Mouse (Mus musculus): ENCODE data around the gene Adgre1. TPM values are rescaled to one million over a fixed set of nuclear protein-coding genes. Genes with fewer than 3 reads are reported as not detected.
"Not testable (repeated sequence)": the region's sequence is repeated elsewhere in the genome, so short reads cannot be mapped to it uniquely, and the experiment has no call there.

Gene Adgre1
- polyA plus RNA-seq (2014; fragmentation: Nextera tagmentation; extraction: Ambion mirVana) = 6.5 and 6.6 TPM in 2 replicates

DNA sequence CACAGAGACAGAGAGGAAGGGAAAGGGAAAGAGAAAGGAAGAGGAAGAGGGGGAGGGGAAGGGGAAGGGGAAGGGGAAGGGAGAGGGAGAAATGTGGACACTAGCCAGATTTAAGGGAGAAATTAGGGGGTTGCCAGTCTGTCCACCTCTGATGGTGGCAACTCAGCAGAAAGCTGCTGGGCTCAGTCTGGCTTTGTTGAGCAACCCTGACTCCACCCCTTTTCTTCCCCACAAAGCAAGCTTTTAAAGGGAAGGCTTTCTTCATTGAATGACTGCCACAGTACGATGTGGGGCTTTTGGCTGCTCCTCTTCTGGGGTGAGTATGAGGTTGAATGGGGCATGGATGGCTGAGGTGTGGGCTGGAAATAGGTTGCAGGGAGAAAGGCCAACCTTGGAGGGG, at the start of gene Adgre1:
Adgre1 (plus strand) TSS at position 251 of the 400 bp plus-strand sequence.
- Histone ChIP-seq H3K27me3 (ENCODE audit: control insufficient read depth, insufficient read depth, low read length) (no peaks in the 10 kb centered on the region), H3K36me3 (ENCODE audit: control insufficient read depth, insufficient read depth, low read length) (no peaks in the 10 kb centered on the region), H3K27ac (ENCODE audit: low read length) (no peak within 1 kb of the TSS), H3K4me2 (replicated peaks; ENCODE audit: low read depth, low read length) (no peak within 1 kb of the TSS), H3K4me1 (ENCODE audit: control insufficient read depth, insufficient read depth, low read length) (no peaks in the 10 kb centered on the region), H3K9ac (replicated peaks; ENCODE audit: low read depth, low read length) (no peak within 1 kb of the TSS), H3K4me3 (ENCODE audit: low read depth, low read length) (no peak within 1 kb of the TSS), H3K9me3 (ENCODE audit: control insufficient read depth, low read depth, low read length) (no peaks in the 10 kb centered on the region)
- ATAC-seq (ENCODE audit: insufficient number of reproducible peaks, insufficient read depth, low FRiP score, low read depth) = no peak
- 22% methylated on average over 1 of the region's 1 CpGs for WGBS

DNA sequence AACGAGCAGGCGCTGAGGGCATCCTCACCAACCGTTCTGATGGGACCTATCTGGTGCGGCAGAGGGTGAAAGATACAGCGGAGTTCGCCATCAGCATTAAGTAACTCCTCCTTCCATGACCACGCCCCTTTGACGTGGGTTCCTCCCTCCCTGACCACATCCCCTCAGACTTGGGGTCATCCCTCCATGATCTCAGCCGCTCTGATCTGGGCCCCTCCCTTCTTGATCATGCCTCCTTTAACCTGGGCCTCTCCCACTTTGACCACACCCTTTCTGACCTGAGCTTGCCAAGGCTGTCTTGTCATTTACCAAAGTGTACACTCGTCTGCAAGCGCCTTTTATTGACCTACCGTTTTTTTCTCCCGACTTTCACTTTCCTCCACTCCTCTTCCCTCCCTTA, 46.7 kb upstream of the Adgre1 start:
- peak; percentile 53; the same call in 1 of the 2 replicates for ATAC-seq (ENCODE audit: insufficient number of reproducible peaks, insufficient read depth, low FRiP score, low read depth)
- Histone ChIP-seq H3K9ac (replicated peaks; ENCODE audit: low read depth, low read length) (no peak overlapping the region), H3K4me1 (ENCODE audit: control insufficient read depth, insufficient read depth, low read length) (no peaks in the 10 kb centered on the region), H3K4me3 (ENCODE audit: low read depth, low read length) (no peak overlapping the region), H3K4me2 (replicated peaks; ENCODE audit: low read depth, low read length) (no peak overlapping the region), H3K27ac (ENCODE audit: low read length) (no peak overlapping the region), H3K9me3 (ENCODE audit: control insufficient read depth, low read depth, low read length) (no peaks in the 10 kb centered on the region), H3K27me3 (ENCODE audit: control insufficient read depth, insufficient read depth, low read length) (no peaks in the 10 kb centered on the region), H3K36me3 (ENCODE audit: control insufficient read depth, insufficient read depth, low read length) (no peaks in the 10 kb centered on the region)
- WGBS = 27% methylated on average over 13 of the region's 13 CpGs

DNA sequence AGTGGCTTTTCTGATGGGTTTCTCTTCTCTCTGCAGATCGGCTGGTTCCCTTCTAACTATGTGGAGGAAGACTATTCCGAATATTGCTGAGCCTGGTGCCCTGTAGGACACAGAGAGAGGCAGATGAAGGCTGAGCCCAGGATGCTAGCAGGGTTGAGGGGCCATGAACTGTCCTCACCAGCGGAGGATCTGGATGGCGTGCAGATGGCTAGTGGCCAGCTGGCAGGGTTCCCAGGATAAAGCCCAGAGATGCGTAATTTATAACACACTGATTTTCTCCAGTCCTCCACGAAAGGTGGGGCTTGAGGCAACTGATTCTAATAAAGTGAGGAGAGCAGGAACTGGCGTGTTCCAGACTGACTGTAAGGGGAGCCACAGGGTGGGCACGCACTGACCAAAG, 30.9 kb upstream of the Adgre1 start:
- Histone ChIP-seq H3K27ac (ENCODE audit: low read length) (no peak overlapping the region), H3K9ac (replicated peaks; ENCODE audit: low read depth, low read length) (no peak overlapping the region), H3K4me2 (replicated peaks; ENCODE audit: low read depth, low read length) (no peak overlapping the region), H3K4me3 (ENCODE audit: low read depth, low read length) (no peak overlapping the region), H3K27me3 (ENCODE audit: control insufficient read depth, insufficient read depth, low read length) (no peaks in the 10 kb centered on the region), H3K4me1 (ENCODE audit: control insufficient read depth, insufficient read depth, low read length) (no peaks in the 10 kb centered on the region), H3K9me3 (ENCODE audit: control insufficient read depth, low read depth, low read length) (no peaks in the 10 kb centered on the region), H3K36me3 (ENCODE audit: control insufficient read depth, insufficient read depth, low read length) (no peaks in the 10 kb centered on the region)
- ATAC-seq (ENCODE audit: insufficient number of reproducible peaks, insufficient read depth, low FRiP score, low read depth) = 0 out of 2 replicates have a peak, but pooled peaks have one; percentile 17
- 46% methylated on average over 8 of the region's 8 CpGs for WGBS

DNA sequence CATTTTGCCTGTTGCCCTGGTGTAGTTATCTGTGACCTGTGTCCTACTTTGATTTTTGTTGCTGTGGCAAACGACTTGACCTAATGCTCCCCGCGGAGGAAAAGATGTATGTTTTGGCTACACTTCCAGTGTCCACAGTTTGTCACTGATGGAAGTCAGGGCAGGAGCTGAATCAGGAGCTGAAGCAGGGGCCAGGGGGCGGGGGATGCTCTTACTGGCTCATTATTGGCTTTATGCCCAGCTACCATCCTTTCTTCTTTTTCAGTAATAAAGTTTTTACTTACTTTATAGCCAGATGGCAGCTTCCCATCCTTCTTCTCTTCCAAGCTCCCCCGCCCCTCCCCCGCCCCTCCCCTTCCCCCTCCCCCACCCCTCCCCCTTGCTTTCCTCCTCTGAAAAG, 29.5 kb upstream of the Adgre1 start:
- Histone ChIP-seq H3K36me3 (ENCODE audit: control insufficient read depth, insufficient read depth, low read length) (no peaks in the 10 kb centered on the region), H3K9me3 (ENCODE audit: control insufficient read depth, low read depth, low read length) (no peaks in the 10 kb centered on the region), H3K9ac (replicated peaks; ENCODE audit: low read depth, low read length) (no peak overlapping the region), H3K4me2 (replicated peaks; ENCODE audit: low read depth, low read length) (no peak overlapping the region), H3K27ac (ENCODE audit: low read length) (no peak overlapping the region), H3K27me3 (ENCODE audit: control insufficient read depth, insufficient read depth, low read length) (no peaks in the 10 kb centered on the region), H3K4me1 (ENCODE audit: control insufficient read depth, insufficient read depth, low read length) (no peaks in the 10 kb centered on the region), H3K4me3 (ENCODE audit: low read depth, low read length) (no peak overlapping the region)
- ATAC-seq (ENCODE audit: insufficient number of reproducible peaks, insufficient read depth, low FRiP score, low read depth) = no peak
- WGBS = 43% methylated on average over 5 of the region's 6 CpGs

DNA sequence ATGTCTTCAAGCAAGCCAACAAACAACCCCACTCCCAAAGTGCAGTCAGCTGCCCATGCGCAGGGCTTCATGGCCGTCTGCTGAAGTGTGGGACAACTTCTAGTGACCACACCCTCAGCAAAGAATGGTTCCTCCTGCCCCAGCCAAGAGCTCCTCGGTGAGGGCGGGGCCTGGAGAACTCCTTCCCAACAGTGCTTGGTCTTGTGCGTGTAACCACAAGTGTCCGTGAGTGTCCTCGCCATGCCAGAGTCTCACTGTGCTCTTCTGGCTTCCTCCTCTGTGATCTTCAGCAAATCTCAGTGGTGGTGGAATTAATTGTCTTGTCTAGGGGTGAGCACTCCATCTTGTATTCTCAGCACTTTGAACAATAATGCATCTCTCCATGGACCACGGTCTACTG, 27.5 kb upstream of the Adgre1 start:
- no peaks in the 10 kb centered on the region for H3K9me3 ChIP-seq (ENCODE audit: control insufficient read depth, low read depth, low read length)
- no peaks in the 10 kb centered on the region for H3K4me1 ChIP-seq (ENCODE audit: control insufficient read depth, insufficient read depth, low read length)
- no peak overlapping the region for H3K4me3 ChIP-seq (ENCODE audit: low read depth, low read length)
- H3K4me2 ChIP-seq (replicated peaks; ENCODE audit: low read depth, low read length) = no peak overlapping the region
- ATAC-seq (ENCODE audit: insufficient number of reproducible peaks, insufficient read depth, low FRiP score, low read depth) = no peak
- no peak overlapping the region for H3K27ac ChIP-seq (ENCODE audit: low read length)
- H3K9ac ChIP-seq (replicated peaks; ENCODE audit: low read depth, low read length) = no peak overlapping the region
- H3K36me3 ChIP-seq (ENCODE audit: control insufficient read depth, insufficient read depth, low read length) = no peaks in the 10 kb centered on the region
- H3K27me3 ChIP-seq (ENCODE audit: control insufficient read depth, insufficient read depth, low read length) = no peaks in the 10 kb centered on the region
- WGBS = 84% methylated on average over 8 of the region's 8 CpGs

DNA sequence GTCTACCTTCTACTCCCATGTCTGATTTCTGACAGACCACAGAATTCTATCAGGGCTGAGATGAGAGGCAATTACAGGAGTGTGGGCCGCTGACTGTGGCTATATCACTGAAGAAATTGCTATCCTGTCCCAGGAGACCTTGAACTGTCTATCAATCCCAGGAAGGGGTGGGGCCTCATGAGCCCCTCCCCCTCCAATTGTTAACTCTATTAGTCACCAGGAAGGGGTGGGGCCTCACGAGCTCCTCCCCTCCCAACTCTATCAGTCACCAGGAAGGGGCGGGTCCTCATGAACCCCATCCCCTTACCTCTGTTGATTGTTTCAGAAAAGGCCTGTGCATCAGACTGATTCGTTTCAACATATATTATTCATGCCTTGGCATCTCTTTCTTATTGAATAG, 26.2 kb upstream of the Adgre1 start:
- no peaks in the 10 kb centered on the region for H3K9me3 ChIP-seq (ENCODE audit: control insufficient read depth, low read depth, low read length)
- H3K4me3 ChIP-seq (ENCODE audit: low read depth, low read length) = no peak overlapping the region
- H3K27me3 ChIP-seq (ENCODE audit: control insufficient read depth, insufficient read depth, low read length) = no peaks in the 10 kb centered on the region
- no peaks in the 10 kb centered on the region for H3K4me1 ChIP-seq (ENCODE audit: control insufficient read depth, insufficient read depth, low read length)
- 83% methylated on average over 4 of the region's 4 CpGs for WGBS
- H3K36me3 ChIP-seq (ENCODE audit: control insufficient read depth, insufficient read depth, low read length) = no peaks in the 10 kb centered on the region
- H3K9ac ChIP-seq (replicated peaks; ENCODE audit: low read depth, low read length) = no peak overlapping the region
- H3K4me2 ChIP-seq (replicated peaks; ENCODE audit: low read depth, low read length) = no peak overlapping the region
- ATAC-seq (ENCODE audit: insufficient number of reproducible peaks, insufficient read depth, low FRiP score, low read depth) = no peak
- H3K27ac ChIP-seq (ENCODE audit: low read length) = no peak overlapping the region

DNA sequence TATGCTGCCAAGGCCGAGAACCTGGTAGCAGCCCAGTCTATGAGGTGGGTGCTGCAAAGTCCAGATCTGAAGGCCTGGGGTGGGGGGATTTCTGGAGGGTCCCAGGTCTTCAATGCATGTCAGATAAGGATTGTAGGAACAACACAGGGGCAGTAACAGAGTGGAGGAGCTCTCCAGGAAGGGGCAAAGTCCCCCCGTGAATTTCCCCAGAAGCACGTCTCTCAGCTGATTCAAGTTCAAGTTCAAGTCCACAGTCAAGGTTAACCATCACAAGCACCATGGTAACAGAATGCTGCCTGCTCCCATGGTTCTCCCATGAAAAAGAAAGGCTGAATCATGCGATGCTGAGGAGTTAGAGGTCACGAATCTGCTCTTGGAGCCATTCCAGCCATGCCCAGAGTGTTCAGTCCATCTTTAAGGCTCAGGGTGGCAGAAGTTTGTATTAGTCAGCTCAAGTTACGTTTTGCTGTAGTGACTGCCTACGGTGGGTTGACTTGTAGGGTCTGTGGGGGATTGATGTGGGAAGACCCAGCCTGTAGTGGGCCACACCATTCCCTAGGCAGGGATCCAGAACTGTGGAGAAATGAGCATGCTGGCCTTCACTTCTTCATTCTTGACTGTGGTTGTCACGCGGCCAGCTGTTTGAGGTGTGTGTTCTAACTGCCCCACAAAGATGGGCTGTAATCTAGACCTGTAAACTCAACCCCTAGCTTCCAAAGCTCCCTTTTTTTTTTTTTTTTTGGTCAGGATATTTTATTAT, 24.3 kb upstream of the Adgre1 start:
- ATAC-seq (ENCODE audit: insufficient number of reproducible peaks, insufficient read depth, low FRiP score, low read depth) = no peak
- WGBS = 66% methylated on average over 9 of the region's 9 CpGs
- no peak overlapping the region for H3K4me2 ChIP-seq (replicated peaks; ENCODE audit: low read depth, low read length)
- H3K4me3 ChIP-seq (ENCODE audit: low read depth, low read length) = no peak overlapping the region
- no peak overlapping the region for H3K27ac ChIP-seq (ENCODE audit: low read length)
- no peaks in the 10 kb centered on the region for H3K9me3 ChIP-seq (ENCODE audit: control insufficient read depth, low read depth, low read length)
- H3K36me3 ChIP-seq (ENCODE audit: control insufficient read depth, insufficient read depth, low read length) = no peaks in the 10 kb centered on the region
- H3K27me3 ChIP-seq (ENCODE audit: control insufficient read depth, insufficient read depth, low read length) = no peaks in the 10 kb centered on the region
- H3K4me1 ChIP-seq (ENCODE audit: control insufficient read depth, insufficient read depth, low read length) = no peaks in the 10 kb centered on the region
- H3K9ac ChIP-seq (replicated peaks; ENCODE audit: low read depth, low read length) = no peak overlapping the region

DNA sequence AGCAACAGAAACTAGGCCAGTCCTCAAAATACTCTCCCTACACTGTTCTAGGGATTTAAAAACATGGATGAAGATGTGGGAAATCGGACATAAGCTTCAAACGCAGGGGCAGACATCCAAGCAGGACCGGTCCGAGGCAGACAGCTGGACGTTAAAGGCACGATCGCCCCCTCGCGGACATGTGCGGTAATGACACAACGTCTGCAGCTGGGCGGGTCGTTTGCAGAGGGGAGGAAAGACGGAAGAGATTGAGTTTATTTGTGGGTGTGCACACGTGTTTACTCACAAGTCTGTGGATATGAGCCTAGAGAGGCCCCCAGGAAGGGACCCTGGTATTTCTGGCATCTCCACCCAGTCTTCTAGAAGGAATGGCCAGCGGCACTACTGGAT, 23.7 kb upstream of the Adgre1 start:
- no peak; the same call in 1 of the 2 replicates for ATAC-seq (ENCODE audit: insufficient number of reproducible peaks, insufficient read depth, low FRiP score, low read depth)
- no peak overlapping the region for H3K4me2 ChIP-seq (replicated peaks; ENCODE audit: low read depth, low read length)

DNA sequence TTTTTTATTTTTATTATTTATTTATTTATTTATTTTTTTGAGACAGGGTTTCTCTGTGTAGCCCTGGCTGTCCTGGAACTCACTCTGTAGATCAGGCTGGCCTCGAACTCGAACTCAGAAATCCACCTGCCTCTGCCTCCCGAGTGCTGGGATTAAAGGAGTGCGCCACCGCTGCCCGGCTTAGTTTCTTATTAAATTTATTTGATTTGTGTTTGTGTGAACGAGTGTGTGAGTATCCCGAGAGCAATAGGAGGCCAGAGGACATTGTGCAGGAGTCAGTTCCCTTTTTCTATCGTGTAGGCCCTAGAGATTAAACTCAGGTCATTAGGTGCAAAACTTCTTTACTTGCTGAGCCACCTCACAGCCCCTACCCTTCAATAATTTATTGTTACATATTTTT, 23.3 kb upstream of the Adgre1 start:
- H3K27ac ChIP-seq (ENCODE audit: low read length); H3K4me2 ChIP-seq (replicated peaks; ENCODE audit: low read depth, low read length); H3K9ac ChIP-seq (replicated peaks; ENCODE audit: low read depth, low read length); H3K27me3 ChIP-seq (ENCODE audit: control insufficient read depth, insufficient read depth, low read length); H3K9me3 ChIP-seq (ENCODE audit: control insufficient read depth, low read depth, low read length); H3K4me1 ChIP-seq (ENCODE audit: control insufficient read depth, insufficient read depth, low read length); ATAC-seq (ENCODE audit: insufficient number of reproducible peaks, insufficient read depth, low FRiP score, low read depth); H3K36me3 ChIP-seq (ENCODE audit: control insufficient read depth, insufficient read depth, low read length); H3K4me3 ChIP-seq (ENCODE audit: low read depth, low read length): not testable (repeated sequence)
- WGBS = 67% methylated on average over 9 of the region's 9 CpGs

More for the DNA sequence above, 23.7 kb upstream of the Adgre1 start:
- WGBS = 6% methylated on average over 16 of the region's 16 CpGs
- Histone ChIP-seq H3K9ac (replicated peaks; ENCODE audit: low read depth, low read length) (no peak overlapping the region), H3K9me3 (ENCODE audit: control insufficient read depth, low read depth, low read length) (no peaks in the 10 kb centered on the region), H3K4me1 (ENCODE audit: control insufficient read depth, insufficient read depth, low read length) (no peaks in the 10 kb centered on the region), H3K27ac (ENCODE audit: low read length) (no peak overlapping the region), H3K4me3 (ENCODE audit: low read depth, low read length) (no peak overlapping the region), H3K36me3 (ENCODE audit: control insufficient read depth, insufficient read depth, low read length) (no peaks in the 10 kb centered on the region), H3K27me3 (ENCODE audit: control insufficient read depth, insufficient read depth, low read length) (no peaks in the 10 kb centered on the region)
